Mouse (Mus musculus) brain, adult 2 months (tissue): ENCODE results near the gene Aurka.
A peak's percentile ranks its signal among the peaks of the same experiment; 100 is the strongest.

Experiments
- DNase-seq: peaks from one replicate; pipeline ENCODE4 v3.0.0; 2011; ENCODE audit warnings: low read depth, low spot score

The Aurka gene

DNA sequence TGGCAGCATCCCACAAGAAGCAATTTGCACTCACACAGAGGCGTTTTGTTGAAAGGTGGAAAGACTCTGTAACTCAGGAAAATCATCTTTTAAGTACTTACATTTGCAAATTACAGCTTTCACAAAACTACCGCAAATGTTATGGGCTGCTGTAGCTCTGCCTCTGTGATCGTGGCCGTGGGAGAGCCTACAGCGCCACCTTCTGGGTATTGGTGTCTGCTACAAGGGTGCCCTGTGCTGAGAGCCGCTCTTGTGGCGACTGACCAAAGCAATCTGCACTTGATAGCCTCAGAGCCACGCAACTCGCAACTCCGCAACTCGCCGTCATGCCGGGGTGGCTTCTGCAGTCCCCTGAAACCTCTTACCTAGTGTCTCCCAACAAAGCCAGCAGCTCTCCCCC is 41.2 kb downstream of the Aurka start:
- DNase-seq: peak; percentile 84

DNA sequence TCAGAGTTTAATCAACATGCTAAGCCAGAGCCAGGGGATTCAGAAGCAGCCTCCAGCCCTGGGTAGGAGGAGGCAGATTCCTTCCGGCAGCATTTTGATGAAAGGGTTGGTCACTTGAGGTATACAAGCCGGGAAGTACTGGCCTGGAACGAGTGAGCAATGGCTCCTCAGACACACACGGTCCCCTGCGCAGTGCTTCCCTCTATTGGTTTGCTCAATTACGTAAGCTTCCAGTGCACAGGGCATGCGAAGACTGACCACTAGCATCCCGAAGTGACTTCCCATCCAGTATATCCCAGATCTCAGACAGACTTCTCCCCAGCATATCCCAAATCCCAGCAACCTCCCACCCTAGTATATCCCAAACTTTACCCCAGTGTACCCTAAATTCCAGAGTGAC is 42.1 kb downstream of the Aurka start:
- DNase-seq: no peak

- DNase-seq: no peak
Observed at GRCm38 (mm10) chr2:172320878-172321277, 49.5 kb downstream of the Aurka start.

DNA sequence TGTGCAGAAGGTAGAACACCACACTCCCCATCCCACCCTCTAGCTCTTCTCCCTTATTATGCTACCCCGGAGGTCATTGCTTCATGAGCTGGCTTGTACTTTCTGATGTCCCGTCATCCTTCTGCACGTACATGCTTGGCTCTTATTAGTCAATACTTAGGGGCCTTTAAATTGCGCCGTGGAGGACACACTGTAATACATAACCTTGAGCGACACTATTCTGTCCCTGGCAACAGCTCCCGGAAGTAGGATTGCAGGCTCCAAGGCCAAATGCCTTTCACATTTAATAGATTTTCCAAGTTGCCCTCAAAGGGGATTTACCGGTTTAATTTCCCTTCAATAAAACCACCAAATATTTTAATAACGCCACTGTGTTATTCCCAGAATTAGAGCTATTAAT is 58.6 kb downstream of the Aurka start:
- DNase-seq: no peak

- no peak for DNase-seq
Observed at GRCm38 (mm10) chr2:172306544-172306943, 63.8 kb downstream of the Aurka start.
